Mouse (Mus musculus): ENCODE results near the gene Hephl1. TPM values are rescaled to one million over a fixed set of nuclear protein-coding genes. Genes with fewer than 3 reads are reported as not detected.
A peak's percentile ranks its signal among the peaks of the same experiment; 100 is the strongest.

The Hephl1 gene
- polyA plus RNA-seq, 1 experiment from 2014 or later, result not detected

DNA sequence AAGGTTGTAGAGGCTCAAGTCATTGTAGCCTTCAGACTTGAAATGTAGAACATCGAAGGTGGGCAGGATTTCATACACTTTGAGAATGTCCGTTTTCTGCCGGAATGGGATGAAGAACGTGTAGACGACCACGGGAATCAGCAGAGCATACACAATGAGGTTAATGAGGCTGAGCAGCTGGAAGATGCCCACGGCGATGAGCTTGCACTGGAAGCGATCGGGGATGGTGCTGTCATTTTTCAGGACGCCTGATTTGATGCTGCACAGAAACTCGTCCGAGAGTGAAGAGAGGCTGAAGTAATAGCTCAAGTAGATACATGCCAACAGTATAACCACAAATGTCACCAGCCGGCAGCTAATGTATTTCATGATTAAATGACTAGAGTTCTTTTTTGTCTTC lies 104.3 kb downstream of the Hephl1 start:
- no peak overlapping the region for H3K27ac ChIP-seq
- no peak overlapping the region for H3K4me3 ChIP-seq
- no peak overlapping the region for H3K4me2 ChIP-seq
- H3K27me3 ChIP-seq, result no peaks in the 10 kb centered on the region
- WGBS, result 87% methylated on average over 14 of the region's 14 CpGs
- H3K9me3 ChIP-seq, result no peaks in the 10 kb centered on the region
- peaks cover 9% of the 10 kb centered on the region; the same call in 1 of the 2 replicates for H3K36me3 ChIP-seq
- H3K4me1 ChIP-seq, result peaks cover 6% of the 10 kb centered on the region; the same call in 1 of the 2 replicates
- ATAC-seq (ENCODE audit: borderline replicate concordance, extremely low read depth, low FRiP score, low TSS enrichment), result no peak
- H3K9ac ChIP-seq, result no peak overlapping the region

DNA sequence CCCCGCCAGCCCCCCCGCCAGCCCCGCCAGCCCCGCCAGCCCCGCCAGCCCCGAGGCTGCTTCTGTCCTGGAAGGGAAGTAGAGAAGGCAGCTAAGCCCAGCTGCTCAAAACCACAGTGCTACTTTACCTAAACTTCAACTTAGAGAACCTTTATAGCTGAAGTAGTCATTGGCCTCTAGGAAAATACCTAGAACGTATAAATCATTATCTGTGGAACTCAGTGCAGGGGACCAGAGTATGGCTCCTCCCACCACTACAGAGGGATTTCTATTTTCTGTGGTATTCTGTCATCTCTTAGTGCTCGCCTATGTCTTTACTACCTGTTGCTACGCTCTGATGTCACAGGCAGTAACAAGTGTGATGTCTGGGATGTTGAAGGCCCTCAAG lies 107.6 kb downstream of the Hephl1 start:
- Histone ChIP-seq H3K4me2 (no peak overlapping the region), H3K4me3 (no peak overlapping the region), H3K27ac (no peak overlapping the region), H3K36me3 (peaks cover 9% of the 10 kb centered on the region; the same call in 1 of the 2 replicates), H3K4me1 (no peaks in the 10 kb centered on the region), H3K27me3 (no peaks in the 10 kb centered on the region), H3K9ac (no peak overlapping the region), H3K9me3 (no peaks in the 10 kb centered on the region)
- 68% methylated on average over 9 of the region's 9 CpGs for WGBS
- peak; percentile 39; the same call in 1 of the 2 replicates for ATAC-seq (ENCODE audit: borderline replicate concordance, extremely low read depth, low FRiP score, low TSS enrichment)

DNA sequence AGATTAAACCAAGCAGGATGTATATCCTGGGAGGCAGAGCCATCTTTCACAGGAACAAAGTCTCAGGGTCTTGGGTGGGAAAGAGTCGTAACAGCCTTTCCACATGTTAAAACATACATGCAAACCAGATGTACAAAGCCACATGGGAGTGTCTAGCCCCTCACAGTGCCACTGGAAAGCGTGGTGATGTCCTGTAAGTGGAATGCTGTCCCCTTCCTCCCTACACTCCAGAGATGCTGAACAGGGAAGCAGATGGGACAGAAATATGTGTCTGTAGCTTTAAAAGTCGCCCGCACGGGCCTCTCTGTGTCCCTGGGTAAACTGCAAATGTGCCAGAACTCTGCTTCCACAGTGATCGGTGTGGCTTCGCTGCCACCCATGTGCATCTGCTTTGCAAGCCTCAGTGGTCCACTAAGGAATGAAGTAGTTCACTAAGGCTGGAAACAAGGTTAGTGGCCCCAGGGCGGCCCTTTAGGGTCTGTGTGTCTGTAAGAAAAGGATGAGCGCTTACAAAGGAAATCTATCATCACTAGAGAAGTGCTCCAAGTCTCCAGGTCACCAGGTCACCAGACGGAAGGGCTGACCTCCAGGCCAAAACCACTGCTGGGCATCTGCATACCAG lies 108.1 kb downstream of the Hephl1 start:
- Histone ChIP-seq H3K9me3 (no peaks in the 10 kb centered on the region), H3K36me3 (peaks cover 9% of the 10 kb centered on the region; the same call in 1 of the 2 replicates), H3K4me1 (no peaks in the 10 kb centered on the region), H3K27me3 (no peaks in the 10 kb centered on the region), H3K27ac (no peak overlapping the region), H3K4me2 (no peak overlapping the region), H3K4me3 (no peak overlapping the region), H3K9ac (no peak overlapping the region)
- WGBS, result 42% methylated on average over 10 of the region's 10 CpGs
- ATAC-seq (ENCODE audit: borderline replicate concordance, extremely low read depth, low FRiP score, low TSS enrichment), result no peak

DNA sequence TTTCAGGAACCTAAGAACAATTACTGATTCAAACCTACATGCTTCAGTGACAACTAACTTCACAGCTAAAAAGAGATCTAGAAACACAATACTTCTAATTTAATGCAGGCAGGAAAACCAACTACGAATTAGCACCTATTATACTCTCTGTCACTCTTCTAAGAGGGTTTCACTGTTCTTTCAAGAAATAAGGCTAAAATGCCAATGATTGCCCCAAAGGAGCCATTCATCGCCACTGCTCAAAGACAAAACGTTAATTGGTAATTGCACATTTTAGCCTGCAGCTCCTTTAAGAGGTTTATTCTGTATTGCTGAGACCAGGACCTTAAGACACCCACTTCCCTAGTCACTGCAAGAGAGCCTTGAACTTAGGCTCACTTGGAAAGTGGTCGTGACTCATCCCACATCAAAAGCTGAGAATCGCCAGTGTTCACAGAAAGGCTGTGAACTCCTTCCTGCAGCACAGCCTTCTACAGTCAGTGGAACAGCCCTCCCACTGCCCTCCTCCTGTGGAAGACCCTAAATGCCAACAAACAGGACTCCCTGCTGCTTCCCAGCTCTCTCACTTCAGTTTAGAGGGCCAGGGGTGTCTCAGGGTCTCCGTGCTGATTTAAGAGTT lies 108.8 kb downstream of the Hephl1 start:
- Histone ChIP-seq H3K4me1 (no peaks in the 10 kb centered on the region), H3K9ac (no peak overlapping the region), H3K36me3 (peaks cover 9% of the 10 kb centered on the region; the same call in 1 of the 2 replicates), H3K9me3 (no peaks in the 10 kb centered on the region), H3K27me3 (no peaks in the 10 kb centered on the region), H3K4me3 (no peak overlapping the region), H3K4me2 (no peak overlapping the region), H3K27ac (no peak overlapping the region)
- ATAC-seq (ENCODE audit: borderline replicate concordance, extremely low read depth, low FRiP score, low TSS enrichment), result no peak
- WGBS, result 69% methylated on average over 6 of the region's 6 CpGs

Other genes with a start within 250 kb of the Hephl1 start
- 0.66 TPM in 1 of 2 replicates, not detected in the other for gene Izumo1r, start 208.2 kb downstream of the Hephl1 start, polyA plus RNA-seq (2015; fragmentation: Nextera tagmentation; extraction: Ambion mirVana)
- 31.7 and 38.6 TPM in 2 replicates for gene Panx1, start 66.6 kb downstream of the Hephl1 start, polyA plus RNA-seq (2015; fragmentation: Nextera tagmentation; extraction: Ambion mirVana)
- gene Vstm5, start 126.9 kb upstream of the Hephl1 start, polyA plus RNA-seq (2015; fragmentation: Nextera tagmentation; extraction: Ambion mirVana), result 0.82 and 1.3 TPM in 2 replicates
- 34.4 and 35.7 TPM in 2 replicates for gene Med17, start 167.8 kb upstream of the Hephl1 start, polyA plus RNA-seq (2015; fragmentation: Nextera tagmentation; extraction: Ambion mirVana)
- gene Taf1d, start 194.1 kb upstream of the Hephl1 start, polyA plus RNA-seq (2015; fragmentation: Nextera tagmentation; extraction: Ambion mirVana), result 67.5 and 67.7 TPM in 2 replicates
- gene 4931406C07Rik, start 194.3 kb upstream of the Hephl1 start, polyA plus RNA-seq (2015; fragmentation: Nextera tagmentation; extraction: Ambion mirVana), result 9.0 and 10.0 TPM in 2 replicates
- 13.8 and 16.5 TPM in 2 replicates for gene Cep295, start 245.7 kb upstream of the Hephl1 start, polyA plus RNA-seq (2015; fragmentation: Nextera tagmentation; extraction: Ambion mirVana)